Comparison of ENCODE assay signal across 8 mouse cellular contexts in genomic region chrX:78583202-78584004, GRCm38 (mm10). TPM values are rescaled to one million over a fixed set of nuclear protein-coding genes. Genes with fewer than 3 reads are reported as not detected.
DNase-seq lines count a peak whose midpoint lies in the region; ATAC-seq and TF ChIP-seq lines count a peak whose summit lies in the region.

Gene Prrg1 (minus strand): TSS chrX:78583896.

- ATAC-seq in hindbrain, embryonic 16.5 days, result peak; percentile 99

- H3K9me3 ChIP-seq in hindbrain, embryonic 16.5 days (ENCODE audit: control insufficient read depth, low read length), result no peaks in the 10 kb centered on the region
- no peaks in the 10 kb centered on the region for H3K9me3 ChIP-seq in megakaryocyte, embryonic 14.5 days

- WGBS in hindbrain, embryonic 16.5 days, result 11% methylated on average over 36 of the region's 36 CpGs

- H3K9ac ChIP-seq in hindbrain, embryonic 16.5 days (ENCODE audit: low read depth, low read length), result peak within 1 kb of the TSS; percentile 70

- no peaks in the 10 kb centered on the region for H3K27me3 ChIP-seq in hindbrain, embryonic 16.5 days (replicated peaks; ENCODE audit: control insufficient read depth, insufficient read depth, low read length)
- H3K27me3 ChIP-seq in megakaryocyte, embryonic 14.5 days (replicated peaks), result peaks cover 5% of the 10 kb centered on the region

- peak; percentile 43 for DNase-seq in WW6 (ENCODE audit: low read depth, low spot score)
- DNase-seq in cerebellum, postnatal 4 days (ENCODE audit: low spot score in 2 of 2), result peak; percentile 21 to 52
- peak; percentile 82 for DNase-seq in gastrocnemius, adult 2 months
- DNase-seq in left cerebral cortex, adult 8-10 months (ENCODE audit: low spot score in 2 of 2), result peak; percentile 28 to 60
- DNase-seq in right cerebral cortex, postnatal 25 days, result peak; percentile 54
- peak; percentile 19 to 68 for DNase-seq in urinary bladder, postnatal 36 days (ENCODE audit: low spot score in 2 of 2)

- no peak for TF ChIP-seq CTCF in gastrocnemius, adult 2 months (IDR thresholded peaks at IDR 0.05)

- H3K27ac ChIP-seq in gastrocnemius, adult 2 months, result peak within 1 kb of the TSS; percentile 87
- H3K27ac ChIP-seq in hindbrain, embryonic 16.5 days (ENCODE audit: low read depth, low read length), result peak within 1 kb of the TSS; percentile 80

- H3K4me2 ChIP-seq in hindbrain, embryonic 16.5 days (ENCODE audit: low read length), result peak within 1 kb of the TSS; percentile 42

- peak within 1 kb of the TSS; percentile 82 for H3K4me3 ChIP-seq in gastrocnemius, adult 2 months
- peak within 1 kb of the TSS; percentile 56 for H3K4me3 ChIP-seq in hindbrain, embryonic 16.5 days (ENCODE audit: low read length)
- H3K4me3 ChIP-seq in megakaryocyte, embryonic 14.5 days (replicated peaks), result peak within 1 kb of the TSS; percentile 91

- intact Hi-C loops in gastrocnemius, adult 2 months (cut with DNase I), result loop anchor here (5.0 kb wide), 1 partner anchor 36 kb away; no protein-coding TSS in a partner anchor

- H3K36me3 ChIP-seq in hindbrain, embryonic 16.5 days (ENCODE audit: control insufficient read depth, insufficient read depth, low read length), result no peaks in the 10 kb centered on the region
- no peaks in the 10 kb centered on the region for H3K36me3 ChIP-seq in megakaryocyte, embryonic 14.5 days (replicated peaks; ENCODE audit: low read length)

- H3K4me1 ChIP-seq in hindbrain, embryonic 16.5 days (ENCODE audit: control insufficient read depth, insufficient read depth, low read depth, low read length), result no peaks in the 10 kb centered on the region
- H3K4me1 ChIP-seq in megakaryocyte, embryonic 14.5 days, result 0 out of 2 replicates have a peak, but pooled peaks cover 4% of the 10 kb centered on the region

RNA-seq across cellular contexts. Expression of gene Prrg1, which starts in this region (rescaled TPM):
- 1 to 10 TPM; 3.5 to 3.8 TPM for total RNA-seq in gastrocnemius, adult 2 months (2021)
- 6.4 and 6.9 TPM in 2 replicates for polyA plus RNA-seq in hindbrain, embryonic 16.5 days (2015; fragmentation: Nextera tagmentation; extraction: Ambion mirVana)
- total RNA-seq in left cerebral cortex, adult 8-10 months (2022), result 1 to 10 TPM; 5.5 to 8.2 (median 7.0) TPM
- polyA plus RNA-seq in megakaryocyte, embryonic 14.5 days (2012; ENCODE audit: insufficient read depth, low replicate concordance), result 0.19 and 0.49 TPM in 2 replicates

Comparison
In these comparisons a context has a peak if more than half of its experiments do, and no peak if none do; other contexts are left out.
1. Peak in every context shown above with its lines: DNase-seq, ATAC-seq, H3K4me3 ChIP-seq and H3K27ac ChIP-seq.